Mouse (Mus musculus) 3T3-L1 (cell line): Measurements from ENCODE around the gene Disp1.

Source experiments
- DNase-seq: peaks from one replicate; pipeline ENCODE4 v3.0.0-alpha.2; 2015; ENCODE audit warnings: low read depth, low spot score

The Disp1 gene

DNA sequence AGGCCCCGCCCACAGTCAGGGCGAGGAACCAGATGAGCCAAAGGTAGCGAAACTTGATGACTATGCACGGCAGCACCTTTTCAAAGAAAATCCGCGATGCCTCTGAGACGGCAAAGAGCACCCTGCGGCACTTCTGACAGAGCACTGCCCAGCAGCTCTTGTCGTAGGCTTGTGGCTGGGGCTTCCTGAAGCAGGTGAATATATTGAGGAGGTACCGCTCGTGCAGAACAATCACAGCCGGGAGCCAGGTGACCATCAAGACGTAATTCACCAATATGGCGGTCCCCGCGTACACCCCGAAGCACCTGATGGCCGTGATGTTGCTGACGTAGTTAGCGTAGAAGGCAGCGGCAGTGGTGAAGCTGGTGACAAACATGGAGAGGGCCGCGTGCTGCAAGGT lies 132.7 kb downstream of the Disp1 start:
- no peak for DNase-seq

- no peak for DNase-seq
Measured at GRCm38 (mm10) chr1:183086843-183087242, 134.5 kb downstream of the Disp1 start.

DNA sequence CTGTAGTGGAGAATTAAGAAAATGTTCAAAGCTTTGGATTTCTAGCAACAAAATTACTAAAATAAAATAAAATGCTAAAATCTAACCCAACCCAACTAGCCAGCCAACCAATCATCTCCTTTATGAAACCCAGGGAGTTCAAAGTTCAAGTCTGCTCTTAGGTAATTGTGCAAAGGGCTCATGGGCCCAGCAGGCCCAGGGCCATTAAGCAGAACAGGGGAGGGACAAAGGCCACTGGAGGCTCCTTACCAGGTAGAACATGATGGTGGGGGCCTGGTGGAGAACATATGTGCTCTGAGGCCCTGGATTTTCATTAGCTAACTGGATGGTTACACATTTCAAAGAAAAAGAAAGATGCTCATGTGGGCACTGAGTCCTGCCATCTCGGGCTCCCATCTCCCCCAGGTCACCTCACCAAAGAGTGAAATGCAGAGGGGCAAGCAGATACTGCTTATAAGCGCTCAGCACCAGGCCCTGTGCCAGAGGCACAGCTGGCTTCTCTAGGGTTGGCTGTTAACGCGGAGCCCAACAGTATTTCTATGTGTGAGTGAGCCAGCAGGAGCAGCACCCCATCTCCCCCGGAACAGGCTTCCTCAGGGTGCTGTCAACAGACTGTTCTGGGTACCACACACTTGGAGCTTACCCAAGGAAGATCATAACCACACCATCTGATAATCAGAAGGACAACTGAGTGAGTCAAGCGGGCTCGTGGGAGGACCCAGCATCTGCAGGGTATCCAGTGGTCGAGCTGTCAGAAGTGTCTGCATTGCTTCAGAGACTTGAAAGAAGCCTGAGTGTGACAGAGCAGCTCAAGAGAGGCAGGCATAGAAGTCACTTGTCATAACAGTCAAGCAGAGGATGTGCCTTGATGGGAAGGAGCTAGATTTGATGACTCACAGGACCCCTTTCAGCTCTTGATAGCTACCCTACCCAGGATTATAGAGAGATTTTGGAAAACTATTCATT lies 137.0 kb downstream of the Disp1 start:
- peak; percentile 32 for DNase-seq

GRCm38 (mm10) chr1:183082436-183082835 lies 138.9 kb downstream of the Disp1 start:
- peak; percentile 93 for DNase-seq

- DNase-seq: no peak
Measured at GRCm38 (mm10) chr1:183081126-183081525, 140.2 kb downstream of the Disp1 start.

GRCm38 (mm10) chr1:183075121-183075822 lies 146.1 kb downstream of the Disp1 start:
- DNase-seq: no peak

- DNase-seq: peak; percentile 89
Measured at GRCm38 (mm10) chr1:183072263-183073050, 148.9 kb downstream of the Disp1 start.

- no peak for DNase-seq
Measured at GRCm38 (mm10) chr1:183069954-183070649, 151.2 kb downstream of the Disp1 start.

DNA sequence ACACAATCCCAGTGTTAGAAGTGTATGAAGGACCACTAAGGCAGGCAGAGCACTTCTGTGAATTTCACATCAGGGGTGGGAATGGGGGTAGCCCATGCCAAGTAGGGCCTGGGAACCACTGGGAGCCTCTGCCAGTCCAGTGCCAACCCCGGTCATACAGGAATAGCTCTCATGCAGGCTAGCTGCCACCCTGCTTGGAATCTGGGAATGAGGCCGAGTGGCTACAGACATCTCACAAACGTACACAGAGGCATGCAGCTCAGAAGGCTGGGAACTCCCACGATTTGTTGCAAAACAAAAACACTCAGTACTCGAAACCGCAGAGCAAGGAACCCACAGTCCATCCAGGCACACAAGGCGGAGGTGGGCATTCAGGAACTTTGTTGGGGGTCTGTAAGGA lies 153.5 kb downstream of the Disp1 start:
- no peak for DNase-seq

DNA sequence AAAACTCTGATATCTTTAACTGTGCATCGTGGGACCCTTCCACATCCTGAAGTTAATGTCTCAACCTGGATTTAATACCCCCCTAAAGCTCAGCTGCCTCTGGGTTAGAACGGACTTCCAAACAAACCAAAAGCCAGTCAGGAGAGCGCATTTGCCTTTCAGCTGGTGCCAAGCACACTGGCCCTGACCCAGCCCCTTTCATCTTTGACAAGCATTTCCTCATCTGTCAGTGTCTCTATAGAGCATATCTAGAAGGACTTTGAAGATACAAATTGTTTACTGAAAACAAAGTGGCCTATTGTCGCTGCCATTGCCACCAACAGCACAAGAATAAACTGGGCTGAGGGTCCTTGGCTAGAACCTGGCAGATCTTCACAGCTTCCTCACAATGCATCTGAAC lies 154.3 kb downstream of the Disp1 start:
- no peak for DNase-seq

- no peak for DNase-seq
Measured at GRCm38 (mm10) chr1:183060611-183061010, 160.7 kb downstream of the Disp1 start.

- DNase-seq: peak; percentile 82
Measured at GRCm38 (mm10) chr1:183056289-183056655, 165.1 kb downstream of the Disp1 start.

GRCm38 (mm10) chr1:183055608-183056288 lies 165.6 kb downstream of the Disp1 start:
- peak; percentile 66 for DNase-seq

DNA sequence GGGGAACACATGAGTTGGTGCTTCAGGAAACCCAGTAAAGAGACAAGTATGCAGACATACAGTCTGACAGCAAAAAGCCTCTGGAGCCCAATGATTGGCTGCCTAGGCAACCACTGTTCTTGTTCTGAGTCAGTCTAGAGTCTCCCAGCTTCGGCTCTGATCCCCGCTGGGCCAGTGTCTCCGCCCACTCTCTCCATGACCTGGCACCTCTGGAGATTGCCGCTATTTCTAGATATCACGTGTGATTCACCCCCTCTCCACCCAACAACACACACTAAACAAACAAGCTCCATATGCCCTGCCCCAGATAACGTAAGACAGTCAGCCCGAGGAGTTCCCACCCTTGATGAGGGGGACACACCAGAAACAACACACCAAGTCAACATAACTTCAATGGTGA lies 168.7 kb downstream of the Disp1 start:
- no peak for DNase-seq

DNA sequence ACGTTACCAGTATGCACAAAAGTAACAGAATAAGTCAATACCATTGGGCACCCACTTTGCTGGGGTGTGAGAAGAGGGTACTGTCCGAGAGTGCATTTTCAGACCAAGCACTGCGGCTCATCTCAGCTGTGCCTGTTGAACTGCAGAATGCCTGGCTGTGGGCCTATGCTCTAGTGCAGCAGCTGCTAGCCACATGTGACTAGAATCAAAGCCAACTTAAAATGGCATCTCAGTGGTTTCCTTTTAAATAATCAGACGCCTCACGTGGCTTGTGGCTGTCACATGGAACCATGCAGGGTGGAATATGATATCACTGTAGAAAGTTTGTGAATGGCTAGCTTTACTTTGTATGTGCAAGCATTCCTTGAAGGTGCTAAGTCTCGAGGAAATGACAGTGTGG lies 172.0 kb downstream of the Disp1 start:
- peak; percentile 64 for DNase-seq

- no peak for DNase-seq
Measured at GRCm38 (mm10) chr1:183047913-183048523, 173.3 kb downstream of the Disp1 start.

DNA sequence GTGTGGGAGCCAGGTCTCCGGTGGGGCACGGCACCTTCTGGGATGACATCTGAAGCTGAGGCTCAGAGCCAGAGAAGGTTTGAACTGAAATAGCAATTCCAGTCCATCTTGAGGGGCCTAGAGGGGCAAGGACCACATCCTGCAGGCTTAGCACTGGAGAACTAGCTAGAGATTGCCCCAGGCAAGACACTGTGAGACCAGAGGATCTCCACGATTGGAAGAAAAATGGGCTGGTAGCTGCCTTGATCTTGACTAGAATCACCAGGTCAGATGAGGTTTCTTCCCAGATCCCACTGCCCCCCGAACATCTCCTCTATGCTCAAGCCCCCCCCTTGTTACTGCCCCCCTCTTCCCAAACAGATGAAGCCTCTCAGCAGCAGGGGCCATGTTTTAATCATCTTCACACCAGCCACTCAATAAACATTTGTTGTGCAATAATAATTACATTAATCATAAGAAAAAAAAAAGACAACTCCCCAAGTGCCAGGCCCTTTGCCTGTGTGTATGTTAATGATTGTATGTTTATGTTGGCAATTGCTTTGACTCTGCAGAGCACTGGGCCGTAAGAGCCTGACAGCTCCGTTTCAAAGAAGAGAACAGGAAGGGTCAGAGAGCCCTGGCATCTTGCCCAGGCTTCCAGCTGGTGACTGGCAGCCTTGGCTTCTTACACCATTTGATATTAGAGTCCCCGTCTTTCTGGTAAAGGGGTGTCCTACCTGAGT lies 174.0 kb downstream of the Disp1 start:
- DNase-seq: peak; percentile 80

DNA sequence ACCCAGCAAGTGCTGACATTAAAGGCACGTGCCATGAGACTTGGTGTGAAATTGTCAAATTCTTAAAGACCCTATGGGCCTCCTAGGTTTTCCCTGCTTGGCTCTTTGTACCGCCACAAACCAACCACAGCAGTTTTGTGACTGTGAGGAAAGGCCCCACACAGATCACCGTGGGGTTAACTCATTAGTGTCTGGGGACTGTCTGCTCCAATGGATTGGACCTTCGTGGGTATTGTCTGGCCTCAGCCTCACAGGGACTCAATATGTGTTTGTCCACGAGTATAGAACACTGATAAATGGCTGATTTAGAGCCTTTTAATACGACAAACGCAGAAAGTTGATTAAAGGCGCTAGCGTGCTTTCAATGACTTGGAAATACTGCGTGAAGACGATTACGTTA lies 175.2 kb downstream of the Disp1 start:
- DNase-seq: no peak

DNA sequence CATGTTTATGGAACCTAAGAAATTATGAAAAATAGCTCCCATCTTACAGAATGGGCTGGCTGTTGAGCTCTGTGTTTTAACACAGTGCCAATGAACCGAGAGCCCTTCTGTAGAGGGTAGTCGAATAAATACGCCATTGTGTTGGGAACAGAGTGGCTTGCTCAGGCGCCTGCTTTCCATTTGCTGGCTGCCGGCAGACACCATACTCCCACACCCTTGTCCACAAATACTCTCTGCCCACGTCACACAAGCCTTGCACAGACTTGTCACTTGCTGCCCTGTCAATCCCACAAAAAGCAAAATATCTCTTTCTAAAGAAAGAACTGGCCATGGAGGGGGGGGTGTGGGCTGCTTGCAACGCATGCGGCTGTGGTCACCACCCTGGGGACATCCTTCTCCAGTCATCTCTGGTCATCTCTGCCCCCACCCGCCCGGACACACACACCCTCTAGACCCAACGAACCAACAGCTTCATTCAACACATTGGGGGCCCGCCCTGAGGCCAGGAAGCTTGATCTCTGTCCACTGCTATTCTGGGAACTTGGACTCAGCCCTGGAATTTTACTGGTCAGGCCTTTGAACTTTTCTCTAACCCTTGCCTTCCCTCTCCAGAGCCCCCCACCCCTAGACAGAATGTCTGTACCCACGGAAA lies 178.0 kb downstream of the Disp1 start:
- no peak for DNase-seq
